Mouse (Mus musculus) kidney, embryonic 14.5 days (tissue): Measurements from ENCODE around the gene Rcan2. TPM values are rescaled to one million over a fixed set of nuclear protein-coding genes. Genes with fewer than 3 reads are reported as not detected.

ENCODE experiments used
- ATAC-seq: fragments of 200-750 bp; cut with Nextera tagmentation; 2 replicates; pipeline ENCODE4 v1.8.0; 2017; ENCODE audit warnings: moderate number of reproducible peaks, mild to moderate bottlenecking, moderate TSS enrichment, moderate library complexity; ENCODE audit not compliant: low FRiP score, low TSS enrichment
- H3K27ac ChIP-seq: fragments of 300-500 bp; sonication (generic); 2 replicates; pipeline ENCODE4 v1.5.1; 2014; ENCODE audit warnings: low read depth, mild to moderate bottlenecking, low read length, moderate library complexity, mixed read lengths
- H3K27me3 ChIP-seq: fragments of 300-500 bp; sonication (generic); 2 replicates; pipeline ENCODE4 v1.6.1; 2014; ENCODE audit warnings: mild to moderate bottlenecking, low read length; ENCODE audit not compliant: control insufficient read depth, insufficient read depth
- H3K36me3 ChIP-seq: fragments of 300-500 bp; sonication (generic); 2 replicates; pipeline ENCODE4 v1.6.1; 2014; ENCODE audit warnings: low read length, mixed read lengths; ENCODE audit not compliant: control insufficient read depth, insufficient read depth
- H3K4me1 ChIP-seq: fragments of 300-500 bp; sonication (generic); 2 replicates; pipeline ENCODE4 v1.6.1; 2014; ENCODE audit warnings: low read length, mixed read lengths; ENCODE audit not compliant: control insufficient read depth, insufficient read depth
- H3K4me2 ChIP-seq: fragments of 300-500 bp; sonication (generic); replicated peaks from 2 replicates; pipeline ENCODE4 v1.6.1; 2014; ENCODE audit warnings: low read depth, mild to moderate bottlenecking, low read length
- H3K4me3 ChIP-seq: fragments of 300-500 bp; sonication (generic); 2 replicates; pipeline ENCODE4 v1.5.1; 2014; ENCODE audit warnings: mild to moderate bottlenecking, low read length
- H3K9ac ChIP-seq: fragments of 300-500 bp; sonication (generic); 2 replicates; pipeline ENCODE4 v1.6.1; 2014; ENCODE audit warnings: low read depth, mild to moderate bottlenecking, low read length, moderate library complexity
- H3K9me3 ChIP-seq: fragments of 300-500 bp; sonication (generic); 2 replicates; pipeline ENCODE4 v1.6.1; 2016; ENCODE audit warnings: low read length; ENCODE audit not compliant: control insufficient read depth
- WGBS: fragments of 180-500 bp; shearing (Covaris S2); extraction: QIAGEN DNeasy Blood & Tissue Kit; methylation state at CpG from one replicate; pipeline ENCODE4 v1.1.7; 2014; 5-methylcytosine and 5-hydroxymethylcytosine counted together
- polyA plus RNA-seq: library from polyadenylated mRNA; unstranded; fragments of >200 nt; fragmentation: Nextera tagmentation; extraction: Ambion mirVana; gene quantifications from 2 replicates; pipeline ENCODE4 v1.2.1, GENCODE M21; 2014

The Rcan2 gene
- polyA plus RNA-seq, 1 experiment from 2014 or later, result 3.0 TPM

DNA sequence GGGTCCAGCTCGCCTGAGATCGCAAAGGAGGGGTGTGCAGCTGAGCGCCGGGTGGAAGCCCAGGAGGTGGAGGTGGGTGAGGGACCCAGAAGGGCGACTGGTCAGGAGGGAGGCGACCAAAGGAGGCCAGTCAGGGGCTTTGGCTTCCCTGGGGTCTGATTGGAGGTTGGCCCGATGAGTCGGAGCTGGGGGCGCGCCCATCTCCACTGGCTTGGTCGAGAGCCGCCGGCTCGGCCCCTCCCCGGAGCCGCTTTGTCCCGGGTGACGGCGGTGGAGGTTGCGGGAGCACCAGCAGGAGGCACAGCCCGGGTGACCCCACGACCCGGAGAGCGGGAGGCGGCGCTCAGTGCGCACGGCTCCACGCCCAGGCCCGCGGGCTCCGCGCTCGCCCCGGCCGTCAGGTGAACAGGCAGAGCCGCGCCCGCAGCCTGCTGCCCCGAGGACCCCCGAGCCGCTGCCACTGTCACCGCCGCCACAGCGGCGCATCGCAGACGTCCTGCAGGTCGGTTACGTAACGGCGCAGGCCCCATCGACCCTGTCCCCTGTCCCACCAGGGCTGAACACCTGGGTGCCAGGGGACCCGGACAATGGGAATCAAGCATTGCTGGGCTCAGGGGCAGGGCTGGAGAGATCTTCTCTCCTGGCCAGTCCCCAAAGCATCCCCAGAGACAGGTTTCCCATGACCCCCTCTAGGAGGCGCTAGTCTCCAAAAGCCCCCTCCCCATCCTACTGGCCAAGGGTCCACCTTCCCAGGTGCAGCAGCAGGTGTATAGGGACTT, 633 bp downstream of the Rcan2 start:
- peaks cover 8% of the 10 kb centered on the region for H3K27me3 ChIP-seq
- ATAC-seq, result peak; percentile 96
- no peaks in the 10 kb centered on the region for H3K9me3 ChIP-seq
- WGBS, result under 1% methylated on average over 55 of the region's 55 CpGs
- peak overlapping the region; percentile 97 for H3K4me2 ChIP-seq
- 0 out of 2 replicates have a peak, but pooled peaks cover 5% of the 10 kb centered on the region for H3K4me1 ChIP-seq
- no peaks in the 10 kb centered on the region for H3K36me3 ChIP-seq
- H3K27ac ChIP-seq, result no peak overlapping the region
- peak overlapping the region; percentile 68 for H3K9ac ChIP-seq
- H3K4me3 ChIP-seq, result peak overlapping the region; percentile 64

DNA sequence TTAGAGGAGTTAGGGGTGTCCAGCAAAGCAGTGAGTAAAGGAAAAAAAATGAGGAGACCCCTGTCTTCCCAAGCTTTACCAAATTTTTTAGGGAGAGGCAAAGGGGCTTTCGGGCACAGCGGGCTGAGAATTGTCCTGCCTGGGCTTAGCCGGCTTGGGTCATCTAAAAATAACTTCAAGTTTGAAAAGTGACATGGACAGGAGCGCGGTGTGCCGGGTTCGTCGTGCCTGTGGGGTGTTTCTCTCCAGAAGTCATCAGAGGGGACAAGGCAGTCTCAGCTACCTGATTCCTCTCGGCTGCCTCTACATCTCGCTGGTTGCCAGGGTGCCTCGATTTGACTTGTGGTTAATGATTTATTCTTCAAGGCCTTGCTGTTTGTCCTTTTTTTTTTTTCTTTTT, 1.3 kb downstream of the Rcan2 start:
- peak overlapping the region; percentile 97 for H3K4me2 ChIP-seq
- H3K4me3 ChIP-seq, result peak overlapping the region; percentile 64
- 0 out of 2 replicates have a peak, but pooled peaks cover 5% of the 10 kb centered on the region for H3K4me1 ChIP-seq
- no peak overlapping the region for H3K27ac ChIP-seq
- H3K9me3 ChIP-seq, result no peaks in the 10 kb centered on the region
- H3K9ac ChIP-seq, result no peak overlapping the region
- H3K27me3 ChIP-seq, result peaks cover 8% of the 10 kb centered on the region
- 57% methylated on average over 11 of the region's 11 CpGs for WGBS
- ATAC-seq, result no peak
- H3K36me3 ChIP-seq, result no peaks in the 10 kb centered on the region

DNA sequence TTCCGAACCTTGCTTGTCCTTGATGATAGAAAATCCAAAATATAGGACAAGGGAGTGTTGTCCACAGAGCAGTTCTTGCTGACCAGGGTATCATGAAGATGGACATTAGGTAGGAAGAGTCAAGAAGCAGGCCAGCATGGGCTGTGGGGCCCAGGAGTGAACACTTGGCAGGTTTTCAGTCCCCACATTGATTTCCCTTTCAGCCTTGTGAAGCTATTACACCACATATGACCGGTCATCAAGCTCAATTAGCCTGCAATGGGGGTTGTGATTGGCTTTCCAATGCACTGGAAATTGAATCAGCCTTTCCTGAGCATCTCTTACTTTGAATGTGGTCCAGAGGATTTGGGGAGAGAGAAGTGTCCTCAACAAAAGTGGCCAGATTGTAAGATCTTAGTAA, 2.0 kb downstream of the Rcan2 start:
- 0 out of 2 replicates have a peak, but pooled peaks cover 5% of the 10 kb centered on the region for H3K4me1 ChIP-seq
- no peak overlapping the region for H3K27ac ChIP-seq
- peaks cover 8% of the 10 kb centered on the region for H3K27me3 ChIP-seq
- H3K4me3 ChIP-seq, result no peak overlapping the region
- no peaks in the 10 kb centered on the region for H3K9me3 ChIP-seq
- H3K9ac ChIP-seq, result no peak overlapping the region
- H3K4me2 ChIP-seq, result no peak overlapping the region
- no peaks in the 10 kb centered on the region for H3K36me3 ChIP-seq
- WGBS, result 89% methylated on average over 2 of the region's 2 CpGs
- ATAC-seq, result no peak

DNA sequence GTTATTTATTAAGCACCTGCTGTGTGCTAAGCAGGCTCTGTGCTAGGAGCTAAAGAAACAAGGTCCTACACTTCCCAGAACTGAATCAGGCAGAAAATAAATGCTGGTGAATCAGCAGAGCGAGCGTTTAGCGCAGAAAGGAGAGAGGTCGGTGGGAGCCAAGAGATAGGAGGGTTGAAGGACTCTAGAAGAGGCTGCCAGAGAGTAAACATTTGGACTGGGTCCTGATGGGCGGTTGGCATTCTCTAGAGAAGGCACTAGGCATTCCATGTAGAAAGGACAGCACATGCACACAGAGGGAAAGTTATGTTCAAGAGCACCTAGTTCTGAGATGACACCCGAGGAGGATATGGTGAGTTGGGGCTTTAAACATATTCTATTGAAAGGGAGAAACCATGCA, 2.6 kb downstream of the Rcan2 start:
- Histone ChIP-seq H3K9ac (no peak overlapping the region), H3K36me3 (no peaks in the 10 kb centered on the region), H3K4me2 (no peak overlapping the region), H3K4me1 (0 out of 2 replicates have a peak, but pooled peaks cover 5% of the 10 kb centered on the region), H3K27ac (no peak overlapping the region), H3K4me3 (no peak overlapping the region), H3K9me3 (no peaks in the 10 kb centered on the region), H3K27me3 (peaks cover 8% of the 10 kb centered on the region)
- ATAC-seq, result no peak
- WGBS, result 86% methylated on average over 6 of the region's 6 CpGs

DNA sequence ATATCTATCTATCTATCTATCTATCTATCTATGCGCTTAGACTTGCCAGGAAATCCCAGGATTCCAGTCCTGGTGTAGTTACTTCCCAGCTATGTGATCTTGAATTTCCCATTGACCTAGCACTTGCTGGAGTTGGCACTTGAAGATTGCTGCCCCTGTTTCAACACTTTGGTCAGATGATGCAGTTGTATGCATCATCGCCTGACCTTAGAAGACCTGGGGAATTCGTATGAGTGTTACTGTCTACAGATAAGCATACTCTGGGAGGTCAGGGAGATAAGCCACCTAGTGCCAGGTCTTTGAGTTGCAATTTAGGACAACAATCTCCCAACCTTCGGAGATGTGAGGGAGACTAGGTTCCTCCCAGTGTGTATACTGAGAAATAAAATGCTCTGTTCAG, 5.7 kb downstream of the Rcan2 start:
- Histone ChIP-seq H3K9ac (no peak overlapping the region), H3K27ac (no peak overlapping the region), H3K36me3 (no peaks in the 10 kb centered on the region), H3K27me3 (peaks cover 8% of the 10 kb centered on the region), H3K9me3 (no peaks in the 10 kb centered on the region), H3K4me3 (no peak overlapping the region), H3K4me1 (0 out of 2 replicates have a peak, but pooled peaks cover 5% of the 10 kb centered on the region), H3K4me2 (no peak overlapping the region)
- 71% methylated on average over 4 of the region's 4 CpGs for WGBS
- ATAC-seq, result no peak

DNA sequence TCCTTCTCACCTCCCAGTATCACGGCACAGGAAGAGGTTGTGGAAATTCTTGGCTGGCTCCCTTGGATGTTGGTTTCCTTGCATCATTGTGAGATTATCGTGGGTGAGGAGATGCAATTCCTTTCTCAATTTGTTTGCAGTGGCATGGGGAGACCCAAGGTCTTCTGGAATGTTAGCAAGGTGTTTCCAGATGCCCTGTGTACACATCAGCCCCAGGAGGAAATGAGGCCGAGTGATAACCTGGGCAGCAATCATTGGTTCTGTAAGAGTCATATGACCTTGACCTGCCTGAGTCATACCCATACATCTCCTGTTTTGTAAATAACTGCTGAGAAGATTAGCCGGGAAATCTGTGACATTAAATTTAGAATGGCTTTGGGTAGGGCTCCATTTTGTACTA, 10.3 kb downstream of the Rcan2 start:
- Histone ChIP-seq H3K36me3 (no peaks in the 10 kb centered on the region), H3K4me1 (no peaks in the 10 kb centered on the region), H3K9me3 (no peaks in the 10 kb centered on the region), H3K27ac (no peak overlapping the region), H3K4me2 (no peak overlapping the region), H3K27me3 (no peaks in the 10 kb centered on the region), H3K9ac (no peak overlapping the region), H3K4me3 (no peak overlapping the region)
- 73% methylated on average over 4 of the region's 4 CpGs for WGBS
- no peak for ATAC-seq

DNA sequence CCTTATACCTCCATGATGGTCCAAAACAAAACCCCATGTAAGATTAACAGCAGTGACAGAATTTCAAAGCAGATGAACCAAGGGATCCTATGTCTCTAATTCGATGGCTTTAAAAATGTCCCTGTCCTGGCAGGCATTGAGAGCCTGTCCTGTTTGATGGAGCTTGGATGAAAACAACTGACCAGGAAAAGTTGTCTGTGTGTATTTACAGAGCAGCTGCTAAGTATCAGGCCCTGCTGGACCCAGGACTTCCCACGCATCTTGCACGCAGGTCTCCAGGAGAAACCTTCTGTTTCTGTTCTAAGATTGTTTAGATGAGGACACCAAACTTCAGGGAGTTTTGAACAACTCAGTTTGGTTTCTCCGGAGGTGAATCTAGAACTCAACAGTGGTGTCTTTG, 14.2 kb downstream of the Rcan2 start:
- Histone ChIP-seq H3K4me1 (no peaks in the 10 kb centered on the region), H3K9me3 (no peaks in the 10 kb centered on the region), H3K9ac (no peak overlapping the region), H3K27ac (no peak overlapping the region), H3K27me3 (no peaks in the 10 kb centered on the region), H3K36me3 (no peaks in the 10 kb centered on the region), H3K4me2 (no peak overlapping the region), H3K4me3 (no peak overlapping the region)
- 81% methylated on average over 4 of the region's 4 CpGs for WGBS
- no peak for ATAC-seq

DNA sequence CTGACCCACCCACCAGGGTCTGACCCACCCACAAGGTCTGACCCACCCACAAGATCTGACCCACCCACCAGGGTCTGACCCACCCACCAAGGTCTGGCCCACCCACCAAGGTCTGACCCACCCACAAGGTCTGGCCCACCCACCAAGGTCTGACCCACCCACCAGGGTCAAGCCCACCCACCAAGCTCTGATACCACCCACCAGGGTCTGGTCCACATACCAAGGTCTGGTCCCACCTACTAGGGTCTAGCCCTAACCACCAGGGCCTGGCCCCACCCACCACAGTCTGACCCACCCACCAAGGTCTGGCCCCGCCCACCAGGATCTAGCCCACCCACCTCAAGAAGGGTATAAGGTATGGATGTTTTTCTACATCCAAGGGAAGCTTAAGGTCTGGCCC, 15.3 kb downstream of the Rcan2 start:
- no peak overlapping the region for H3K9ac ChIP-seq
- H3K4me2 ChIP-seq, result no peak overlapping the region
- 83% methylated on average over 1 of the region's 1 CpGs for WGBS
- H3K4me1 ChIP-seq, result no peaks in the 10 kb centered on the region
- ATAC-seq, result no peak
- no peaks in the 10 kb centered on the region for H3K9me3 ChIP-seq
- H3K27ac ChIP-seq, result no peak overlapping the region
- no peak overlapping the region for H3K4me3 ChIP-seq
- H3K27me3 ChIP-seq, result no peaks in the 10 kb centered on the region
- H3K36me3 ChIP-seq, result no peaks in the 10 kb centered on the region

DNA sequence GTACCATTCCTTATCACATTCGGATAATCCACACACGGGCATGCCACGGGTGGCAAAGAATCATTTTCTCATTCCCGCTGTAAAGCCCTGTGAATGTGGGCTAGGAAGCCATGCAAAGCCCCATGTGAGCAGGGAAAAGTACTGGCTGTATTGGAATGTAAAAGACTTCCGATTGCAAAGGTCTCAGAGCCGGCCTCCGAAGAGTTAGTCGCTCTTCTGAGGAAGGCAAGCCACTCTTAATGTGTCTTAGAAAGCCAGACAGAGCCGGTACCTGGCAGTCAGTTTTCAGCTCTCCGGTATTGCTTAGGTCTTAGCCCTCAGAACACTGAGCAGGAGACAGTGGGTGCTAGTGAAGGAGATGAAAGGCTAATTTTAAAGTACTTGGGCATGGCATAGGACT, 16.0 kb downstream of the Rcan2 start:
- H3K27ac ChIP-seq, result no peak overlapping the region
- 82% methylated on average over 10 of the region's 10 CpGs for WGBS
- no peaks in the 10 kb centered on the region for H3K36me3 ChIP-seq
- no peaks in the 10 kb centered on the region for H3K9me3 ChIP-seq
- no peak for ATAC-seq
- no peaks in the 10 kb centered on the region for H3K27me3 ChIP-seq
- H3K4me1 ChIP-seq, result no peaks in the 10 kb centered on the region
- no peak overlapping the region for H3K4me3 ChIP-seq
- H3K9ac ChIP-seq, result no peak overlapping the region
- H3K4me2 ChIP-seq, result no peak overlapping the region
